Mouse (Mus musculus) limb, embryonic 10.5 days (tissue): ENCODE results near the gene Cryab. TPM values are rescaled to one million over a fixed set of nuclear protein-coding genes. Genes with fewer than 3 reads are reported as not detected.

Source experiments
- DNase-seq: peaks from one replicate; pipeline ENCODE4 v3.0.0-alpha.2; 2017; ENCODE audit warnings: low spot score
- H3K27ac ChIP-seq: fragments of 300-500 bp; sonication (generic); 2 replicates; pipeline ENCODE4 v1.5.1; 2016; ENCODE audit warnings: mild to moderate bottlenecking
- H3K27me3 ChIP-seq: fragments of 300-500 bp; sonication (generic); 2 replicates; pipeline ENCODE4 v1.6.1; 2016; ENCODE audit warnings: low read depth, mild to moderate bottlenecking; ENCODE audit not compliant: poor library complexity, severe bottlenecking
- H3K36me3 ChIP-seq: fragments of 300-500 bp; sonication (generic); 2 replicates; pipeline ENCODE4 v1.6.1; 2016; ENCODE audit warnings: mild to moderate bottlenecking, moderate library complexity
- H3K4me1 ChIP-seq: fragments of 300-500 bp; sonication (generic); 2 replicates; pipeline ENCODE4 v1.6.1; 2016
- H3K4me3 ChIP-seq: fragments of 300-500 bp; sonication (generic); 2 replicates; pipeline ENCODE4 v1.5.1; 2016; ENCODE audit warnings: mild to moderate bottlenecking, moderate library complexity
- H3K9me3 ChIP-seq: fragments of 300-500 bp; sonication (generic); replicated peaks from 2 replicates; pipeline ENCODE4 v1.6.1; 2016; ENCODE audit warnings: mild to moderate bottlenecking
- WGBS: fragments of 180-500 bp; shearing (Covaris S2); methylation state at CpG from one replicate; pipeline ENCODE4 v1.1.7; 2016; 5-methylcytosine and 5-hydroxymethylcytosine counted together
- polyA plus RNA-seq: library from polyadenylated mRNA; unstranded; fragments of >200 nt; fragmentation: Nextera tagmentation; extraction: Ambion mirVana; gene quantifications from 2 replicates; pipeline ENCODE4 v1.2.1, GENCODE M21; 2016

Gene Cryab
- polyA plus RNA-seq, 1 experiment from 2014 or later = 3.1 TPM

- DNase-seq = peak; percentile 94
- no peaks in the 10 kb centered on the region for H3K27me3 ChIP-seq
- H3K27ac ChIP-seq = peak within 1 kb of the TSS; percentile 96
- H3K36me3 ChIP-seq = peaks cover 47% of the 10 kb centered on the region
- H3K9me3 ChIP-seq = no peaks in the 10 kb centered on the region
- peaks cover 21% of the 10 kb centered on the region for H3K4me1 ChIP-seq
- peak within 1 kb of the TSS; percentile 90 for H3K4me3 ChIP-seq
- WGBS = under 1% methylated on average over 49 of the region's 51 CpGs
Observed at GRCm38 (mm10) chr9:50774991-50775612, 24.0 kb downstream of the Cryab start, which contains the start of the genes Alg9 and 1110032A03Rik. Alg9 (plus strand) TSS chr9:50775019. 1110032A03Rik (minus strand) TSS chr9:50775520.

DNA sequence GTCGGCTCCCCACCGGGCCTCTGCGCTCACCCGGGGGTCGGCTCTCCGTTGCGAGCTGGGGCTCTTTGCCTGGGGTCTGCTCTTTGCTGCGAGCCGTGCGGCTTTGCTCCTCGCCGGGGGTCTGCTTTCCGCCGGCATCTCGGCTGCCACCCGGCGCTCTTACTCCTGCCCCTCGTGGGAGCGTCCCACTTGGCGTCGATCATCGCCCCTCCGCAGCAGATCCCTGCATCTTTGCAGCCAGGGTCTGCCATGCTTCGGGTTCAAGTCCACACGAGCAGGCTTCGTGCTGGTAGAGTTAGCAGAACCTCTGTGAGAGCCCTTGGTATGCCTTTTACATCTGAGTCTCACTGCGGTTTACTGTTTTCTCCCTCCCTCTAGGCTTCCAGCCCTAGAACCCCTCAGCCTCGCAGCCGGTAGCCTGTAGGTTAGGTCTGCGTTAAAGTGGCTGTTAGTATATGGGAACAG lies 24.6 kb downstream of the Cryab start:
- H3K27me3 ChIP-seq = no peaks in the 10 kb centered on the region
- no peaks in the 10 kb centered on the region for H3K9me3 ChIP-seq
- H3K36me3 ChIP-seq = peaks cover 51% of the 10 kb centered on the region
- H3K27ac ChIP-seq = peak overlapping the region; percentile 96
- peak overlapping the region; percentile 90 for H3K4me3 ChIP-seq
- no peak for DNase-seq
- WGBS = under 1% methylated on average over 30 of the region's 30 CpGs
- peaks cover 21% of the 10 kb centered on the region for H3K4me1 ChIP-seq

- Histone ChIP-seq H3K4me1 (peaks cover 21% of the 10 kb centered on the region), H3K27ac (peak overlapping the region; percentile 96; the same call in 1 of the 2 replicates)
- whole genome bisulfite sequencing = 65% methylated on average over 11 of the region's 11 CpGs
Observed at GRCm38 (mm10) chr9:50776162-50776760, 25.1 kb downstream of the Cryab start.

DNA sequence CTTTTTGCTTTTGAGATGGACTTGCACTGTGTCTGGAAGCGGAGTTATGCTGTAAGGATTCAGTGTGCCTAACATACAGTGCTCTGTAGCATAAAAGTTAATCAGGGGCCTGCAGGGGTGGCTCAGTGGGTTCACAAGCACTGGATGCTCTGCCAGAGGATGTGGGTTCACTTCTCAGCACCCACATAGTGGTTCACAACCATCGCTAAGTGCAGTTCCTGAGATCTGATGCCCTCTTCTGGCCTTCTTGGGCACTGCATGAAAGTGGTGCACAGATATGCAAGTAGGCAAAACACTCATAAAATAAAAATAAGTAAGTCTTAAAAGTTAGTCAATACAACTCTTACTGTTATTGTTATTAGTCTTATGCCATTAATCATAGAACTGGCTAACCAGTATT lies 31.0 kb downstream of the Cryab start:
- peak; percentile 49 for DNase-seq
- peaks cover 97% of the 10 kb centered on the region for H3K36me3 ChIP-seq
- H3K27me3 ChIP-seq = no peaks in the 10 kb centered on the region
- WGBS = 77% methylated on average over 2 of the region's 2 CpGs
- H3K9me3 ChIP-seq = no peaks in the 10 kb centered on the region
- H3K27ac ChIP-seq = no peak overlapping the region
- H3K4me1 ChIP-seq = no peaks in the 10 kb centered on the region
- no peak overlapping the region for H3K4me3 ChIP-seq

More at GRCm38 (mm10) chr9:50776162-50776760, 25.1 kb downstream of the Cryab start:
- peaks cover 53% of the 10 kb centered on the region for H3K36me3 ChIP-seq
- DNase-seq = no peak
- H3K27me3 ChIP-seq = no peaks in the 10 kb centered on the region
- no peaks in the 10 kb centered on the region for H3K9me3 ChIP-seq
- H3K4me3 ChIP-seq = peak overlapping the region; percentile 90

DNA sequence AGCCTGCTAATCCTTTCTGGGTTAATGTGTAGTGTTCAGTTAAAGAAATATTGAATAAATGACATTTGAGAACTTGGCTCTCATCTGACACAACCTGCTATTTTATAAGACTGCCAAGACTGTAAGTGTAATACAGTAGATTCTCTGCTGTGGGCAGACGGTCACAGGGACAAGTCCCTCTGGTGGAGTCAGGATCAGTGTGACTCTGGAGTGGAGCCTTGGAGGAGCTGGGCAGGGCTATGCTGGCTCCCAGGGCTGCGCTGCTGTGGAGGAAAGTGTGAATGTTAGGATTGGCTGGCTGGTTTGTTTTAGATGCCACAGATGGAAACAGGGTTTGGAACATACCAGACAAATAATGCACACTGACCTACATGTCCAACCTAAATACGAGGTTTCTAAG lies 44.1 kb downstream of the Cryab start:
- DNase-seq = no peak
- no peak overlapping the region for H3K27ac ChIP-seq
- H3K36me3 ChIP-seq = peaks cover 65% of the 10 kb centered on the region
- H3K4me1 ChIP-seq = no peaks in the 10 kb centered on the region
- 90% methylated on average over 3 of the region's 3 CpGs for WGBS
- H3K27me3 ChIP-seq = no peaks in the 10 kb centered on the region
- H3K9me3 ChIP-seq = no peaks in the 10 kb centered on the region
- H3K4me3 ChIP-seq = no peak overlapping the region

- 90% methylated on average over 8 of the region's 8 CpGs for WGBS
- Histone ChIP-seq H3K36me3 (peaks cover 66% of the 10 kb centered on the region), H3K9me3 (no peaks in the 10 kb centered on the region), H3K27ac (no peak overlapping the region), H3K27me3 (no peaks in the 10 kb centered on the region), H3K4me3 (no peak overlapping the region), H3K4me1 (no peaks in the 10 kb centered on the region)
- no peak for DNase-seq
Observed at GRCm38 (mm10) chr9:50796776-50797175, 45.7 kb downstream of the Cryab start.

DNA sequence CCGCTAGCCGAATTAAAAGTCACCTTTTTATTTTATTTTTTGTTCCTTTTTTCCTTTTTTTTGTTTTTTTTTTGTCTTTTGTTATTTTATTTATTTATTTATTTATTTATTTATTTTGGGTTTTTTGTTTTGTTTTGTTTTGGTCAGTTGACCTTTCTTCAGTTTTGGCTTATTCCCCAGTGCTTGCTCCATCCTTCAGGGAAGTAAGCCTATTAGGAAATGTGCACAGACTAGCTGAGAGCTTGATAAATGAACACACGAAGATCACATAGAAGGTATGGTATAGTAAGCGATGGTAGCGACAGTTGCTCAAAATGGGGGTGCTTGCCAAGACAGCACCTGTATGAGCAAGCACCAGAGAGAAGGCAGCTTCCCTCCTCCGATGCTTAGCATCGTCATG lies 46.5 kb downstream of the Cryab start:
- 96% methylated on average over 7 of the region's 7 CpGs for WGBS
- H3K27me3 ChIP-seq = no peaks in the 10 kb centered on the region
- no peaks in the 10 kb centered on the region for H3K9me3 ChIP-seq
- H3K4me3 ChIP-seq = no peak overlapping the region
- H3K4me1 ChIP-seq = no peaks in the 10 kb centered on the region
- DNase-seq = no peak
- no peak overlapping the region for H3K27ac ChIP-seq
- peaks cover 66% of the 10 kb centered on the region for H3K36me3 ChIP-seq

GRCm38 (mm10) chr9:50798368-50798767 lies 47.2 kb downstream of the Cryab start:
- H3K9me3 ChIP-seq = no peaks in the 10 kb centered on the region
- 87% methylated on average over 5 of the region's 5 CpGs for WGBS
- H3K27ac ChIP-seq = no peak overlapping the region
- H3K4me1 ChIP-seq = no peaks in the 10 kb centered on the region
- DNase-seq = no peak
- H3K27me3 ChIP-seq = no peaks in the 10 kb centered on the region
- H3K4me3 ChIP-seq = no peak overlapping the region
- peaks cover 70% of the 10 kb centered on the region for H3K36me3 ChIP-seq

DNA sequence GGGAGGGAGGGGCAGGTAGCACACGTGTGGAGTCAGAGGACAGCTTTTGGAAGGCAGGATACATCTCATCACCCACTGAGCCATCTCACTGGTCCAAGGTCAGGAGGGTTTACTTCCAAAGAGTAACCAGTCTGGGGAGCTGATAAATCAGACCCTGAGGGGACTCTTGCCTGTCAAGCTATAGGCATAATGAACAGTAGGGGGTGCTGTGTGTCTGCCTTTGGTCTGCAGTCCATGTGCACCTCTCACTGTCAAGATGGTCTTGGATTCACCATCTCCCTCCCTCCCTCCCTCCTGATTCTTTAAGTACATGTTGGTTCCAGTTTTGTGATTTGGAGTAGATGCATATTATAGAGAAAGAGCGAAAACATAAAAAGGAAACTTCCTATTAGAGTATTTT lies 49.9 kb downstream of the Cryab start:
- Histone ChIP-seq H3K9me3 (no peaks in the 10 kb centered on the region), H3K27ac (no peak overlapping the region), H3K27me3 (no peaks in the 10 kb centered on the region), H3K4me1 (no peaks in the 10 kb centered on the region), H3K36me3 (peaks cover 73% of the 10 kb centered on the region), H3K4me3 (no peak overlapping the region)
- 67% methylated on average over 2 of the region's 2 CpGs for WGBS
- peak; percentile 34 for DNase-seq

- no peak for DNase-seq
- 88% methylated on average over 7 of the region's 7 CpGs for WGBS
- H3K4me3 ChIP-seq = no peak overlapping the region
- no peaks in the 10 kb centered on the region for H3K4me1 ChIP-seq
- no peaks in the 10 kb centered on the region for H3K27me3 ChIP-seq
- no peaks in the 10 kb centered on the region for H3K9me3 ChIP-seq
- H3K27ac ChIP-seq = no peak overlapping the region
- H3K36me3 ChIP-seq = peaks cover 83% of the 10 kb centered on the region
Observed at GRCm38 (mm10) chr9:50803055-50803671, 52.0 kb downstream of the Cryab start.

Other genes starting within 250 kb of the Cryab start
- 53.4 and 59.2 TPM in 2 replicates for gene Pts, start 222.6 kb upstream of the Cryab start, polyA plus RNA-seq
- 0.50 TPM in 1 of 2 replicates, not detected in the other for gene Il18, start 196.5 kb upstream of the Cryab start, polyA plus RNA-seq
- 0.06 TPM in 1 of 2 replicates, not detected in the other for gene Bco2, start 196.1 kb upstream of the Cryab start, polyA plus RNA-seq
- not detected in 2 replicates for gene Tex12, start 190.0 kb upstream of the Cryab start, polyA plus RNA-seq
- gene Sdhd, start 147.5 kb upstream of the Cryab start, polyA plus RNA-seq = 337 and 352 TPM in 2 replicates
- 297 and 307 TPM in 2 replicates for gene Timm8b, start 147.4 kb upstream of the Cryab start, polyA plus RNA-seq
- gene Pih1d2, start 134.0 kb upstream of the Cryab start, polyA plus RNA-seq = 5.1 and 5.4 TPM in 2 replicates
- 20.4 and 21.3 TPM in 2 replicates for gene Nkapd1, start 133.9 kb upstream of the Cryab start, polyA plus RNA-seq
- gene Dlat, start 91.5 kb upstream of the Cryab start, polyA plus RNA-seq = 61.7 and 62.1 TPM in 2 replicates
- gene Dixdc1, start 11.8 kb upstream of the Cryab start, polyA plus RNA-seq = 33.8 and 36.8 TPM in 2 replicates
- gene 2310030G06Rik, start 4.8 kb upstream of the Cryab start, polyA plus RNA-seq = 2.6 and 2.8 TPM in 2 replicates
- not detected in 2 replicates for gene Hspb2, start 1.0 kb downstream of the Cryab start, polyA plus RNA-seq
- gene Fdxacb1, start 16.9 kb downstream of the Cryab start, polyA plus RNA-seq = 12.6 and 14.0 TPM in 2 replicates
- gene Alg9, start 23.7 kb downstream of the Cryab start, polyA plus RNA-seq = 42.2 and 43.0 TPM in 2 replicates
- 19.7 and 25.8 TPM in 2 replicates for gene 1110032A03Rik, start 24.2 kb downstream of the Cryab start, polyA plus RNA-seq
- gene Ppp2r1b, start 94.0 kb downstream of the Cryab start, polyA plus RNA-seq = 159 and 177 TPM in 2 replicates